Mouse (Mus musculus) megakaryocyte-erythroid progenitor cell, adult 5-6 weeks (primary cell): Measurements from ENCODE around the gene Nacc2. TPM values are rescaled to one million over a fixed set of nuclear protein-coding genes. Genes with fewer than 3 reads are reported as not detected.

Experiments used
- ATAC-seq: replicated peaks from 2 replicates; pipeline ENCODE4 v1.8.0; 2016; ENCODE audit warnings: mild to moderate bottlenecking, inconsistent platforms; ENCODE audit not compliant: severe bottlenecking, poor library complexity, low FRiP score, low TSS enrichment
- total RNA-seq, 2 experiments: library from RNA; stranded (forward) in 1 of 2; stranded (reverse) in 1 of 2; fragments of 200-1000, 215-1000 nt in 1 of 2; fragments of >200 nt in 1 of 2; fragmentation: Nextera tagmentation in 1 of 2; gene quantifications; 2 replicates each; pipeline ENCODE4 v1.2.3; 2014 to 2017

Gene Nacc2
- total RNA-seq, 2 experiments from 2014 or later: 3.8 to 5.2 TPM

GRCm38 (mm10) chr2:26021561-26022257 is 101.3 kb downstream of the Nacc2 start, which contains the start of gene Ubac1:
Ubac1 (minus strand) TSS chr2:26021747.
- peak; percentile 74 for ATAC-seq

DNA sequence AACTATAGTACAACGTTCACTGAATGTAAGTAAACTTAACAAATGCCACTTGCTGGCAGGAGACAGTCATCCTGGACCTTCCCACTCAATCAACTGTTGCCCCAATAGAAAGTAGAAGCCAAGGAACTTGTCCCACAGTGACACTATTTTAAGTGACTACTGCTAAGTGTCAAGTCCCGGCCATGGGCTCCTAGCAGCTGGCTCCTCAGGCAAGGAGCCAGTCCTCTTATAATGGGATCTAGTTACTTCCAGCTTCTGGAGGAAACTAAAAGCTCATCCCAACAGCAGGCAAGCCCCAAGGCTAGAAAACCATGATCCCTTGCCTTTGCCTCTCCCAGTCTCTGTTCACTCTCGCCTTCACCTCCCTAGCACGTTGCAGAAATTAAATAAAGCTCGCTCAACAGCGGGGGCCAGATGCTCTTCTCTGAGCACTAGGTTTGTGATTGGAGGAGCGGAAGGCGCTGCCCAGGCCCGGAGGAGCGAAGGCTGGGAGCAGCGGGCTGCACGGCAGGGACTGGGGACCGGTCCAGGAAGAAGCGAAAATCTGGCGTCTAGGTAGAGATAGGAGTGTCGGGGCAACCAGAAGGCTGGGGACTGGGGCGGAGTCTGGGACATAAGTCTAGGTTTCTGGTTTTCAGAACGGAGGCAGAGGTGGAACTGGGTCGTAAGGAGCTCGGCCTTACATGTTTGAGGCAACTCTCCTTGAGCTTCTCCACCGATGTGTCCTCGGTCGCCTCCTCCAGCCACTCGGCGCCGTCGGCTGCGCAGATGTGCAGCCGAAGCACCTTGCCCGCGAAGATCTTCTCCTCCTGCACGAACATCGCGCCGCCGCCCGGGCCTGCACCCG is 102.1 kb downstream of the Nacc2 start:
- ATAC-seq: peak; percentile 46

DNA sequence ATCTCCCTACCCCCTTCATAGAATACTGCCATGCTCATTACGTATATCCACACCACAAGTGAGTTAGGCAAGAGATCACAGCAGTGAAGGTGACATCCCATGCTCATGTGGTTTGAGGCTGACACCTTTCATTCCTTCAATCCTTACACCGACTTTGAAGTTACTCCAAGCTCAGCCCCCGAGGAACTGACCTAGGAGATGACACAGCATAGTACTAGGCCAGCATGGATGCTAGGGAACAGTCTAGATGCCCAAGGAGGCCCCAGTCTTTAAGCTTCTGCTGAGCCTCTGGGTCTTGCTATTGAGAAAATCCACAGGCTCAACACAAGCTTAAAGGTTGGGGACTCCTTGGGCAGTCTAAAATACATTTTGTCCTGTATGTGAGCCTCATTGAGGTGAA is 103.1 kb downstream of the Nacc2 start:
- ATAC-seq: no peak

- no peak for ATAC-seq
Measured at GRCm38 (mm10) chr2:26017326-26017725, 105.7 kb downstream of the Nacc2 start.

DNA sequence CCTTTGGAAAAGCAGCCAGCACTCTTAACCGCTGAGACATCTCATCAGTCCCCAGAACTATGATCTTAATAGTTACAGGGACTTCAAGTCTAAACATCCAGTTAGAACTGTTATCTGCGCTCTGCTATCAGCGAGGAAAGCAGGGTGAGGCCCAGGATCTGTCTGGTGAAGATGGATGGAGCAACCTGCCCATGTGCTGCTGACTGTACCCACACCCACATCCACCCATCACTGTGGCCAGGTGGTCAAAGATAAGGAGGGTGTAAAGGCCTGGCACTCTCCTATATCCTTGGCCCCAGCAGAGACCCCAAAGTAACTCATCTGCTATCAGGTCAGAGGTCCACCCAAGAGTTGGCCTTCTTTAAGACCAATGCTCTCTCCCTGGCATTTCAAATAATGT is 109.3 kb downstream of the Nacc2 start:
- ATAC-seq: peak; percentile 89

DNA sequence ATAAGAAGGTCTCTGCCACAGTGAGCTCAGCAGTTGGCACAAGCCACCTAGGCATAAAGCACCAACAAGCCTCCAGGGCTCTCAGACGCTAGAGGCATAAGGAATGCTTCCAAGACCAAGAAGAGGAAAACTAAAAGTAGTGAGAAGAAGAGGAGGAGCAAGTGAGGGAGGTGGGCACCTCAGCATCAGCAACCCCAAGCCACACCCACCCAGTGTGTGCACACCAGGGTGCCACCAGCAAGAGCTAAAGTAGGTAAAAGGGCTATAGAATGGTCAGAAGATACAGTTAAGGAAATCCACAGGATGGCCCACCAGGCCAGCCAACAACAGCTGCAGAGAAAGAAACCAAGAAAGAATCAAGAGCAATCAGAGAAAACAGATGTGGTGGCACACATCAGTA is 111.6 kb downstream of the Nacc2 start:
- no peak for ATAC-seq

Other genes with a start within 250 kb of the Nacc2 start
- gene Camsap1, start 139.9 kb downstream of the Nacc2 start, total RNA-seq (2014; fragmentation: Nextera tagmentation): 18.2 and 37.5 TPM in 2 replicates
- 25.9 and 44.6 TPM in 2 replicates for gene Camsap1, start 139.9 kb downstream of the Nacc2 start, total RNA-seq (2017)
- 185 and 204 TPM in 2 replicates for gene Ubac1, start 101.5 kb downstream of the Nacc2 start, total RNA-seq (2014; fragmentation: Nextera tagmentation)
- gene Ubac1, start 101.5 kb downstream of the Nacc2 start, total RNA-seq (2017): 100 and 151 TPM in 2 replicates
- not detected in 2 replicates for gene Lhx3, start 85.1 kb upstream of the Nacc2 start, total RNA-seq (2014; fragmentation: Nextera tagmentation)
- not detected in 2 replicates for gene Lhx3, start 85.1 kb upstream of the Nacc2 start, total RNA-seq (2017)
- 6.7 and 7.9 TPM in 2 replicates for gene Qsox2, start 114.3 kb upstream of the Nacc2 start, total RNA-seq (2014; fragmentation: Nextera tagmentation)
- 5.4 and 6.2 TPM in 2 replicates for gene Qsox2, start 114.3 kb upstream of the Nacc2 start, total RNA-seq (2017)
- gene Ccdc187, start 171.3 kb upstream of the Nacc2 start, total RNA-seq (2014; fragmentation: Nextera tagmentation): not detected in 2 replicates
- not detected in 2 replicates for gene Ccdc187, start 171.3 kb upstream of the Nacc2 start, total RNA-seq (2017)
- 2.8 and 6.8 TPM in 2 replicates for gene Gpsm1, start 192.3 kb upstream of the Nacc2 start, total RNA-seq (2014; fragmentation: Nextera tagmentation)
- gene Gpsm1, start 192.3 kb upstream of the Nacc2 start, total RNA-seq (2017): 6.9 and 12.4 TPM in 2 replicates
- 12.7 and 20.7 TPM in 2 replicates for gene Dnlz, start 228.9 kb upstream of the Nacc2 start, total RNA-seq (2014; fragmentation: Nextera tagmentation)
- gene Dnlz, start 228.9 kb upstream of the Nacc2 start, total RNA-seq (2017): 9.4 and 15.3 TPM in 2 replicates
- 0.72 and 2.9 TPM in 2 replicates for gene Card9, start 237.7 kb upstream of the Nacc2 start, total RNA-seq (2014; fragmentation: Nextera tagmentation)
- 1.7 and 3.2 TPM in 2 replicates for gene Card9, start 237.7 kb upstream of the Nacc2 start, total RNA-seq (2017)